Mouse (Mus musculus) C3H10T1/2 (cell line): ENCODE measurements around the gene Prom1. TPM values are rescaled to one million over a fixed set of nuclear protein-coding genes. Genes with fewer than 3 reads are reported as not detected.

ENCODE experiments used
- polyA plus RNA-seq, 2 experiments: library from polyadenylated mRNA; unstranded; fragments of >200 nt; fragmentation: generic; extraction: Trizol; gene quantifications; one replicate each; pipeline ENCODE4 v1.2.1; 2012; ENCODE audit warnings: missing spikeins in 2 of 2

Prom1 gene
- polyA plus RNA-seq = not detected

GRCm38 (mm10) chr5:44101231-44102110, at the start of gene Prom1:
Gene Prom1 (minus strand): TSS chr5:44102032.

GRCm38 (mm10) chr5:43981620-43982019, 120.2 kb downstream of the Prom1 start, which contains the start of gene Fgfbp1:
Gene Fgfbp1 (minus strand): TSS chr5:43981779.

Other genes with a start within 250 kb of the Prom1 start
- gene Cd38, start 233.5 kb downstream of the Prom1 start, polyA plus RNA-seq = 1 to 10 TPM in 1 of 2 experiments, under 1 TPM in 1; 0.20 to 1.1 TPM
- gene Gm7879, start 188.9 kb downstream of the Prom1 start, polyA plus RNA-seq = 10 to 100 TPM; 21.1 to 32.4 TPM
- gene Fgfbp1, start 120.3 kb downstream of the Prom1 start, polyA plus RNA-seq = under 1 TPM; 0.02 to 0.04 TPM
- gene Tapt1, start 124.6 kb upstream of the Prom1 start, polyA plus RNA-seq = 10 to 100 TPM in 1 of 2 experiments, 1 to 10 TPM in 1; 1.1 to 11.1 TPM